Mouse (Mus musculus) cerebellum, adult 2 months (tissue): ENCODE results near the gene Akap2.

ENCODE experiments used
- CTCF ChIP-seq: fragments of 200-500 bp; IDR thresholded peaks from 2 replicates; pipeline ENCODE4 v1.5.1; 2011; ENCODE audit warnings: low read depth, mild to moderate bottlenecking, control low read depth, low read length, moderate library complexity, borderline replicate concordance; ENCODE audit not compliant: insufficient read depth
- POLR2A ChIP-seq: fragments of 200-500 bp; IDR thresholded peaks from 2 replicates; pipeline ENCODE4 v1.6.1; 2011; ENCODE audit warnings: low read length, control low read depth, borderline replicate concordance; ENCODE audit not compliant: insufficient read depth

GRCm38 (mm10) chr4:57922171-57922570 lies 204.7 kb downstream of the Akap2 start:
- TF ChIP-seq CTCF: no peak
- no peak for TF ChIP-seq POLR2A
